Mouse (Mus musculus): ENCODE measurements around the gene Etv6. TPM values are rescaled to one million over a fixed set of nuclear protein-coding genes. Genes with fewer than 3 reads are reported as not detected.
"Not testable (repeated sequence)": the region's sequence is repeated elsewhere in the genome, so short reads cannot be mapped to it uniquely, and the experiment has no call there.

Gene Etv6
- 16.3 and 22.6 TPM in 2 replicates for polyA plus RNA-seq (2012; rRNA removed)

- Histone ChIP-seq H3K27me3 (replicated peaks; ENCODE audit: control insufficient read depth, insufficient read depth, low read length) (no peaks in the 10 kb centered on the region), H3K4me3 (ENCODE audit: insufficient read depth, low read depth, low read length) (peak within 1 kb of the TSS; percentile 96), H3K36me3 (ENCODE audit: control insufficient read depth, insufficient read depth, low read length) (no peaks in the 10 kb centered on the region), H3K27ac (ENCODE audit: insufficient read depth, low read depth, low read length) (peak within 1 kb of the TSS; percentile 100), H3K4me1 (ENCODE audit: control insufficient read depth, insufficient read depth, low read length) (peaks cover 28% of the 10 kb centered on the region)
- no peak for TF ChIP-seq POLR2A (IDR thresholded peaks at IDR 0.05; ENCODE audit: low read depth, low read length)
- TF ChIP-seq CTCF (conservative IDR thresholded peaks at IDR 0.05; ENCODE audit: insufficient read depth, insufficient read length, low read depth, low read length): no peak
- under 1% methylated on average over 74 of the region's 78 CpGs for WGBS
- peak; percentile 91 for DNase-seq
Observed at GRCm38 (mm10) chr6:134035490-134036405, at the start of gene Etv6. Etv6 (plus strand) TSS chr6:134035700.

DNA sequence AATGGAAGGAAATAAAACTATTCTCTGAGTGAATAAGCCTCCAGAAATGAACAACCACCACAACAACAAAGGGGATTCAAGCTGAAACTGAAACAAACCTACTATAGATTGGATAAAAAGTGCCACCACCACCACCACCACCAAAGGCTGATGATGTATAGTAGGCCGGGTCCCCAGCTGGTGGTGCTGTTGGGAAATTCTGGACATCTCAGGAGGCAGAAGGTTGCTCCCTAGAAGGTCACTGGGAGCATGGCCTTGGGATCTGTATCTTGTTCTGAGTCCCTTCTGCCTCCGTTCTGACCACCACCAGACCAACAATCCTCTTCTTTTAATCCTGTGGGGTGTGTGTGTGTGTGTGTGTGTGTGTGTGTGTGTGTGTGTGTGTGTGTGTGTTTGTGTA lies 49.3 kb upstream of the Etv6 start:
- DNase-seq: peak; percentile 14
- WGBS: 78% methylated on average over 2 of the region's 2 CpGs
- TF ChIP-seq CTCF (conservative IDR thresholded peaks at IDR 0.05; ENCODE audit: insufficient read depth, insufficient read length, low read depth, low read length): peak; percentile 40
- no peak for TF ChIP-seq POLR2A (IDR thresholded peaks at IDR 0.05; ENCODE audit: low read depth, low read length)
- H3K4me3 ChIP-seq (ENCODE audit: insufficient read depth, low read depth, low read length): no peak overlapping the region
- no peaks in the 10 kb centered on the region for H3K36me3 ChIP-seq (ENCODE audit: control insufficient read depth, insufficient read depth, low read length)
- H3K27ac ChIP-seq (ENCODE audit: insufficient read depth, low read depth, low read length): no peak overlapping the region
- no peaks in the 10 kb centered on the region for H3K4me1 ChIP-seq (ENCODE audit: control insufficient read depth, insufficient read depth, low read length)
- H3K27me3 ChIP-seq (replicated peaks; ENCODE audit: control insufficient read depth, insufficient read depth, low read length): no peaks in the 10 kb centered on the region

GRCm38 (mm10) chr6:133987068-133987591 lies 48.4 kb upstream of the Etv6 start:
- WGBS: 91% methylated on average over 2 of the region's 2 CpGs
- TF ChIP-seq POLR2A (IDR thresholded peaks at IDR 0.05; ENCODE audit: low read depth, low read length) (no peak), CTCF (conservative IDR thresholded peaks at IDR 0.05; ENCODE audit: insufficient read depth, insufficient read length, low read depth, low read length) (no peak)
- Histone ChIP-seq H3K36me3 (ENCODE audit: control insufficient read depth, insufficient read depth, low read length) (no peaks in the 10 kb centered on the region), H3K4me1 (ENCODE audit: control insufficient read depth, insufficient read depth, low read length) (no peaks in the 10 kb centered on the region), H3K27ac (ENCODE audit: insufficient read depth, low read depth, low read length) (no peak overlapping the region), H3K4me3 (ENCODE audit: insufficient read depth, low read depth, low read length) (no peak overlapping the region), H3K27me3 (replicated peaks; ENCODE audit: control insufficient read depth, insufficient read depth, low read length) (no peaks in the 10 kb centered on the region)
- no peak for DNase-seq

DNA sequence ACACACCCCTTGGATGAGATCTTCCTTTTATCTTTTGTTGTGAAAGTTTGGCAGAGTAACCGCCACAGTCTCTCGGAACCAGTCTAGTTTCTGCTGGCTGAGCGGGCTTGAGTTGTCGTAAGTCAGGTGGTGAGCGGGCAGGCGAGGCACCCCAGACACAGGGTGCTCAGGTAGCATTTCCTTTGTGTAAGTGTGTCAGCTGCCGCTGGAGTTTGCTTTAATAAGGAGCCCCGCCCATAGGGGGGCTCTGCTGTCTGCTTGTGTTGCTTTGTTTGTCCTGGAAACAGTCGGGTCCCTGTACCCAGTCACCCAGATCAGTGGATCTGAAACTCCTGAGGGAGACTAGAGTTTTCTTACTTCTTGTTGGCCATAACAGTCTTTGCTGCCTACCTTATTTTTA lies 47.5 kb upstream of the Etv6 start:
- peak; percentile 7 for DNase-seq
- WGBS: 56% methylated on average over 9 of the region's 9 CpGs
- no peaks in the 10 kb centered on the region for H3K4me1 ChIP-seq (ENCODE audit: control insufficient read depth, insufficient read depth, low read length)
- TF ChIP-seq CTCF (conservative IDR thresholded peaks at IDR 0.05; ENCODE audit: insufficient read depth, insufficient read length, low read depth, low read length) (no peak), POLR2A (IDR thresholded peaks at IDR 0.05; ENCODE audit: low read depth, low read length) (no peak)
- no peak overlapping the region for H3K4me3 ChIP-seq (ENCODE audit: insufficient read depth, low read depth, low read length)
- no peaks in the 10 kb centered on the region for H3K36me3 ChIP-seq (ENCODE audit: control insufficient read depth, insufficient read depth, low read length)
- H3K27ac ChIP-seq (ENCODE audit: insufficient read depth, low read depth, low read length): no peak overlapping the region
- H3K27me3 ChIP-seq (replicated peaks; ENCODE audit: control insufficient read depth, insufficient read depth, low read length): no peaks in the 10 kb centered on the region

DNA sequence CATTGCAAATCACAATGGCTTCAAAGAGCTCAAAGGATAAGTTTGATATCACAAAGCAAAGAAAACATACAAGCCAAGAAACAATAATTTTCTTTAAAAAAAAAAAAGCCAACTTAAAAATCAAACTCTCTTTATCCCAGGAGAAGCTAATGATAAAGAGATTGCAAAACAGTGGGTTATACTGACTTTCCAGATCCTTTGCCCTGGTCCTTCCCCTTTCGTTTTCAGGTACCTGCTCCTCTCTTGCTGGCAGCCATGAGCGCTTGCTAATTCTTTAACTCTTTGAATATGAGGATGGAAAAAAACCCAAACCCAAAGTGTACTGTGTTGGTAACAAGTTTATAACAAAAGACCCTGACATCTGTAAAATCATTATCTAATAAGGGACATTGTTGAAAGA lies 38.0 kb upstream of the Etv6 start:
- H3K27me3 ChIP-seq (replicated peaks; ENCODE audit: control insufficient read depth, insufficient read depth, low read length): no peaks in the 10 kb centered on the region
- no peaks in the 10 kb centered on the region for H3K4me1 ChIP-seq (ENCODE audit: control insufficient read depth, insufficient read depth, low read length)
- H3K4me3 ChIP-seq (ENCODE audit: insufficient read depth, low read depth, low read length): no peak overlapping the region
- 81% methylated on average over 2 of the region's 2 CpGs for WGBS
- DNase-seq: no peak
- H3K36me3 ChIP-seq (ENCODE audit: control insufficient read depth, insufficient read depth, low read length): no peaks in the 10 kb centered on the region
- H3K27ac ChIP-seq (ENCODE audit: insufficient read depth, low read depth, low read length): no peak overlapping the region
- TF ChIP-seq CTCF (conservative IDR thresholded peaks at IDR 0.05; ENCODE audit: insufficient read depth, insufficient read length, low read depth, low read length) (no peak), POLR2A (IDR thresholded peaks at IDR 0.05; ENCODE audit: low read depth, low read length) (no peak)

DNA sequence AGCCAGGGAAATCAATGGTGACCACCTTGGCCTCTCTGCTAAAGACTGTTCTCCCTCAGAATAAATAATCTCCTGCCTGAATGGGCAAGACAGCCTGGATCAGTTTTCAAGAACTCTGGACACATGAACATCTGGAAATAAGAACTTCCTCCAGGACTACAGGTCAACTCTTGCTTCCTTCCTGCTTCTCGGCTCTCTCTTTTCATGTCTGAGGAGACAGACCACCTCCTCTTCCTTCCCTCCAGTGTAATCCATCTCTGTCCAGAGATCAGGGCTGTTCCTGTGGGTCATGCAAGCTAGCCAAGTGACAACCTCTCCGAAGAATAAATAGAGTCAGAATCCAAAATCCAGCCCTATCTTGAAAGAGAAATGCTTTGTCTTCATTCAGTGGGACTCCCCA lies 37.6 kb upstream of the Etv6 start:
- peak; percentile 56 for DNase-seq
- Histone ChIP-seq H3K36me3 (ENCODE audit: control insufficient read depth, insufficient read depth, low read length) (no peaks in the 10 kb centered on the region), H3K4me3 (ENCODE audit: insufficient read depth, low read depth, low read length) (no peak overlapping the region), H3K27ac (ENCODE audit: insufficient read depth, low read depth, low read length) (no peak overlapping the region), H3K4me1 (ENCODE audit: control insufficient read depth, insufficient read depth, low read length) (no peaks in the 10 kb centered on the region), H3K27me3 (replicated peaks; ENCODE audit: control insufficient read depth, insufficient read depth, low read length) (no peaks in the 10 kb centered on the region)
- WGBS: 44% methylated on average over 2 of the region's 2 CpGs
- no peak for TF ChIP-seq CTCF (conservative IDR thresholded peaks at IDR 0.05; ENCODE audit: insufficient read depth, insufficient read length, low read depth, low read length)
- no peak for TF ChIP-seq POLR2A (IDR thresholded peaks at IDR 0.05; ENCODE audit: low read depth, low read length)

DNA sequence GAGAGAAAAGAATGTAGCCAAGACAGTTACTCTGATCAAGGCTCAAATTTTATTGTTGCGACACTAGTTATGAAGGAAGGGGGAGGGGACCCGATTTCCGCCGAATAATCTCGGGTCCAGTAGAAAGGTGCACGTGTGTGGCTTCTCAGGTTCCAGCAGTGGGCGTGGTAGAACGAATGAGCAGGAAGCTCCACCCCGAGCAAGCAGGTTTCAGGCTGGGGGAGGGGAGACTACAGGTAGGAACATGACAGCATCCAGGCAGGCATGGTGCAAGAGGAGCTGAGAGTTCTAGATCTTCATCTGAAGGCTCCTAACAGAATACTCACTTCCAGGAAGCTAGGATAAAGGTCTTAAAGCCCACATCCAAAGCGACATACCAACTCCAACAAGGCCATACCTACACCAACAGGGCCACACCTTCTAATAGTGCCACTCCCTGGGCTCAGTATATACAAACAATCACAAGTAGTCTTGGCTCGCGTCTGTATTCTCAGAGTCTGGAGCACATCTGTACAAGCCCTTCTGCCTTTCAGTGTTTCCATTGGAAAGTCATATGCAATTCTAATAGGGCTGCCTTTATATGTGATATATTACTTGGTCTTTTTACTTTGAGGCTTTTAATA lies 20.9 kb upstream of the Etv6 start:
- not testable (repeated sequence) for H3K4me3 ChIP-seq (ENCODE audit: insufficient read depth, low read depth, low read length); DNase-seq; H3K4me1 ChIP-seq (ENCODE audit: control insufficient read depth, insufficient read depth, low read length); H3K27ac ChIP-seq (ENCODE audit: insufficient read depth, low read depth, low read length); H3K36me3 ChIP-seq (ENCODE audit: control insufficient read depth, insufficient read depth, low read length); H3K27me3 ChIP-seq (replicated peaks; ENCODE audit: control insufficient read depth, insufficient read depth, low read length)
- 65% methylated on average over 6 of the region's 12 CpGs for WGBS

Data from kidney, adult 2 months (tissue).